Mouse (Mus musculus): ENCODE measurements around the gene Ccl9.

The Ccl9 gene

DNA sequence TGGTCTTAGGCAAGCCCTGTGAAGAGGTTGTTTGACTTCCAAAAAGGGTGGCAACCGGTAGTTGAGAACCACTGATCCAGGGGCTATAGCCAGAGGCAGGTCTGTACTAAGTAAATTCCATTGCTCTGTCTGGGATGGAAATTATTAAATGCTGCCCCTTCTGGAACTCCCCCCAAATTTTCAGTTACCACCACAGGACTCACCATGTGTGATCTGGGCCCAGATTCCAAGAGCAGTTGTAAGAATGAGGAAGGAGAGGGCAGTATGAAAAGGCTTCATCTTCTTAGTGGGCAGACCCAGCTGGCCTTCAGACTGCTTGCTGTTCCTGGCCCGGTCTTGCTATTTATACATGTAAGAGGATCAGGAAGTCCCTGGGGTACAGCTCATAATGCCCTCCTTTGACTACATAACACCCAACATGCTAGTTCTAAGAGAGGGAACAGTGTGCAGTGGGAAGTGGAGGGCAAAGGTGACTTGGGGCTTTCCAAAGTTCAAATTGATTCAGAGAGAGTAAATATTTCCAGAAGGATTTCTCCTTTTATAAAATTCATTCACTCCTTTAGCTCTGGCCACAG is at the start of gene Ccl9:
TSS of gene Ccl9 (minus strand) at position 451 of the 575 bp plus-strand sequence.
- no peak for DNase-seq (ENCODE audit: low spot score)

- DNase-seq (ENCODE audit: low spot score) = no peak
Observed at GRCm38 (mm10) chr11:83623586-83623985, 45.1 kb upstream of the Ccl9 start.

- no peak for DNase-seq (ENCODE audit: low spot score)
Observed at GRCm38 (mm10) chr11:83619037-83619436, 40.6 kb upstream of the Ccl9 start.

DNA sequence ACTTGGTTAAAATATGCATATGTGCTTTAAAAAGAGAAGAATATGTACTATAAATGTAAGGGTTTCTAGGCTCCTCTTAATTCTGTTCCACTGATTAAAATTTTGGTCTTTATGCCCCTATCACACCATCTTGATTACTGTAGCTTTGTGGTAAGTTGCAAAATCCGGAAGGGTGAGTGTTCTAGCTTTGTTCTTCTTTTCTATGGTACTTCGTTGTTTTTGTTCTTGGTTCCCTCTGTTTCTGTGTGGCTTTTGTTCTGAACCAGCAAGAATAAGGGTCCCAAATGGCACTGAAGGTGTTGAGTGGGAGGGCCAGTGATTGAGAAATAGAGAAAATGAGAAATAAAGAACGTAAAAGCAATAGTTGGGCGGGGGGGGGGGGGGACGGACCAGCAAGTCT is 39.8 kb upstream of the Ccl9 start:
- DNase-seq (ENCODE audit: low spot score) = no peak

DNA sequence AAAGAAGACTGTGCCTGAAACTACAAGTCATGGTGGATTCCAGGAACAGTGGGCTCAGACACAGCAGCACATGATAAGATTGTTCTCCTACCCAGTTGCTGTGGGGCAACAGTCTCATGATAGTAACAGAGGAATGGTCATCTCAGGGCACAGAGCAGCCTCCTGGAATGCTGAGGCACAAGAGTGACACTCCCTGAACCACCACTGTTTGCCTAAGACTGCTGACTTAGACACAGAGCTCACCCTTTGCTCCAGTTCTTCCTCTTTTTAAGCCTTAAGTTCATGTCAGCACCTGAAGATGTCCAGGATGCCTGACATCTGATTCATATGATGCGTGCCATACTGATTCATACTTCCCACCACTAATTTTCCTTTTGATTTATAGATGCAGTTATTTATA is 38.1 kb upstream of the Ccl9 start:
- DNase-seq (ENCODE audit: low spot score) = no peak

GRCm38 (mm10) chr11:83610900-83611299 is 32.5 kb upstream of the Ccl9 start:
- DNase-seq (ENCODE audit: low spot score) = no peak

- DNase-seq (ENCODE audit: low spot score) = no peak
Observed at GRCm38 (mm10) chr11:83606396-83606795, 28.0 kb upstream of the Ccl9 start.

GRCm38 (mm10) chr11:83605535-83605934 is 27.1 kb upstream of the Ccl9 start:
- no peak for DNase-seq (ENCODE audit: low spot score)

- no peak for DNase-seq (ENCODE audit: low spot score)
Observed at GRCm38 (mm10) chr11:83604698-83605097, 26.3 kb upstream of the Ccl9 start.

DNA sequence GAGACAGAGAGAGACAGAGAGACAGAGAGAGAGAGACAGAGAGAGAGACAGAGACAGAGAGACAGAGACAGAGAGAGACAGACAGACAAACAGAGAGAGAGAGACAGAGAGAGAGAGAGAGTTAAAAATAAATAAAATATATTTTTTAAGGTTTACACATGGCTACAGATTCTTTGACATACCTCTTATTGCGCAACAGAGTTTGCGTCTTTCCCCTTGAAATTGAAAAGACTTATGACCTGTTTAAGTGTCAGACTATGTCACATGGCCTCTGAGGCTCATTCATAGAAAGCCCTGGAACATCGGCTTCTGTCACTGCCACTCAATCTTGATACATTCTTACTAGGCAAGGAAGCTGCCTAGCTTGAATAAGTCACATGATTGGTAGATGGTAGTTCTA is 25.0 kb upstream of the Ccl9 start:
- DNase-seq (ENCODE audit: low spot score) = no peak

- no peak for DNase-seq (ENCODE audit: low spot score)
Observed at GRCm38 (mm10) chr11:83600576-83600975, 22.1 kb upstream of the Ccl9 start.

- no peak for DNase-seq (ENCODE audit: low spot score)
Observed at GRCm38 (mm10) chr11:83598991-83599390, 20.6 kb upstream of the Ccl9 start.

GRCm38 (mm10) chr11:83598207-83598837 is 19.9 kb upstream of the Ccl9 start:
- no peak for DNase-seq (ENCODE audit: low spot score)

- DNase-seq (ENCODE audit: low spot score) = no peak
Observed at GRCm38 (mm10) chr11:83597796-83598195, 19.4 kb upstream of the Ccl9 start.

- DNase-seq (ENCODE audit: low spot score) = no peak
Observed at GRCm38 (mm10) chr11:83595669-83596455, 17.4 kb upstream of the Ccl9 start.

DNA sequence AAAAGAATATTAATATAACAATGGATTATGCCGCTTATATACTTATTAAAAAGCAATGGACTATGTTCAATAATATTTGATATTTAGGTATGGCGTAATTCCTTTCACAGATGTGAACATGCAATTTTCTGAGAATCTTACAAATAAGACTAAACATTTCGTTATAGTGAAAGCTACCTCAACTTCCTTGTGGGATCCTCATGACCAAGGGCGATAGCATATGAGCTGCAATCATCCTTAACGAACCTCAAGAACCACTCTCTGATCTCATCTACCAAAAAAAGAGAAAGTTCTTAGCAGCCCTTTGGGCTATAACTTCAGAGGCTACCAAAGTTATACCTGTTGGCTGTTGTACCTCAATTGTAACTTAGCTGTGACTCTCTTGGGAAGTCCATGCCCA is 15.0 kb upstream of the Ccl9 start:
- DNase-seq (ENCODE audit: low spot score) = no peak

- DNase-seq (ENCODE audit: low spot score) = no peak
Observed at GRCm38 (mm10) chr11:83592853-83593252, 14.4 kb upstream of the Ccl9 start, which contains the start of gene Ccl6. Gene Ccl6, minus strand, starts transcription at chr11:83593087.

DNA sequence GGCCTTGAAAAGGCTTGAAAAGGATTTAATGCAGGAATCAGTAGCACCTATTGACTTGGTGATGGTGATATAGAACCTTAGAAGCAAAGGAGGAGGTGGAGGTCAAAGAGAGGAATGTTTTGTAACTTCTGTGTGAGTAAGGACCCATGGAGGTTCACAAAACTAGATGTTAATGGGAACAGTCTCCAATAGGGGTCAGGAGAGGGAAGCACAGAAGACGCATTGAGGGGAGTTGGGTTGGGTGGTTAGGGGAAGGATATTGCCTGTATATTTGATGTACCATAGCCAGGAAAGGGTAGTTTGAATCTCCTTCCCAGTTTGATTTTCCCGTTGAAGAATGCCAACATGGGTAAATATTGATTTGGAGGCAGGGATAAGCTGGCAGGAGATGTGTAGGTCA is 5.8 kb upstream of the Ccl9 start:
- DNase-seq (ENCODE audit: low spot score) = no peak

DNA sequence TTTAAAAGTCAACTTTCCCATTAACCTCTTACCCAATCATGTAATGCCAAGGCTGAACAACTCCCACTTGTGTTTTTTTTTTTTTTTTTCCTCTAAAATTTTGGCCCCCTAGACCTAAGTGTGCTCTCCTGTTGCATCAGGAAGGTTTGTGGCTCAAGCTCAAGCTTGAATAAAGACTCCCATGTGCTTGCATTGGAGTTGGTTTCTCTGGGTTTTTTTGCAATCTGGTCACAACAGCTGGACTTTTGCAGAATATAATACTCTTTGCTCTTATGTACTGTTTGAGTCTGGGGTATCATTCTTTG is 5.0 kb upstream of the Ccl9 start:
- no peak for DNase-seq (ENCODE audit: low spot score)

- DNase-seq (ENCODE audit: low spot score) = no peak
Observed at GRCm38 (mm10) chr11:83582626-83583449, 4.4 kb upstream of the Ccl9 start.

DNA sequence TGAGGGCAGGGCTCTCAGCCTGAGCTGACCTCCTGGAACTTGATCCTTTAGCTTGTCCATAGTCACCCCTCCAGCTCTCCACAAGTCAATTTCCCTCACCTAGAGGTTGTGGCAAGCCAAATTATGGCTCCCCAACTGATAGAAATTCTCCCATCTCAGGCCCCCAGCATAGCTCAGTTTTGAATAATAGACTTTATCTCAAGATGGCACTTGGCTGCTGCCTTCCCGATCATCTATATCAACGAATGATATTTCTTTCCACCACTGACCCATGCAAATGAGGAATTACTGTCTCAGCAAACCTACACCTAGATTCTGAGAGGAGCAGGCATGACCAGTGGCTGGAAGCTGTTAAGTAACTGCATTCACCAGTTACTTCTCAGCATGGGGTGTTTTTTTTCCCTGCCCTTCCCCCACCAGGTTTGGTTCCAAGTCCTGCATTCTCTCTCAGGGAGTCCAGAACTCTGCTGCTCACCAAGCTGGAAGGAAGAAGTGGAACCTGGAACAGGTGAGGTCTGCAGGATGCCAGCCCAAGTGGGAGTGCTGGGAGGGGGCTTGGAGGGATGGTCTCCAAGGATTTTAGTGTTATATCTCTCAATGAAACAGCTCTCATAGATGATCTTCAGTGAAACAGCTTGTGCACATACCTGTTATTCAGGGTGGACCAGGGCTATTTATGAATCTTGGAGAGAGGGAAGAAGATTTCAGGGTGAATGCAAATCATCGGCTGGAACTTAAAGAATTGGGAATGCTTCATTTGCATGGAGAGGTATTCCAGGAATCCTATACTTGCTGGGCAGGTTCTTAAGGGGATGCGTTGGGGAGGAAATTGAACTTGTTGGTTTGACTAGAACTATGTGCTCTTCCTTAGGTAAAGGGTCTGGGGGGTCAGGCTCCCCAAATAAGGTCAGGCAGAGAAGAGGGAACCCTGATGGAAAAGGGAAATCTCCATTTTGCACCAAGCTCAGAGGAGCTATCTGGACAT is 3.5 kb upstream of the Ccl9 start:
- no peak for DNase-seq (ENCODE audit: low spot score)
